8 mouse cellular contexts compared by ENCODE assay signal in the genomic region with DNA sequence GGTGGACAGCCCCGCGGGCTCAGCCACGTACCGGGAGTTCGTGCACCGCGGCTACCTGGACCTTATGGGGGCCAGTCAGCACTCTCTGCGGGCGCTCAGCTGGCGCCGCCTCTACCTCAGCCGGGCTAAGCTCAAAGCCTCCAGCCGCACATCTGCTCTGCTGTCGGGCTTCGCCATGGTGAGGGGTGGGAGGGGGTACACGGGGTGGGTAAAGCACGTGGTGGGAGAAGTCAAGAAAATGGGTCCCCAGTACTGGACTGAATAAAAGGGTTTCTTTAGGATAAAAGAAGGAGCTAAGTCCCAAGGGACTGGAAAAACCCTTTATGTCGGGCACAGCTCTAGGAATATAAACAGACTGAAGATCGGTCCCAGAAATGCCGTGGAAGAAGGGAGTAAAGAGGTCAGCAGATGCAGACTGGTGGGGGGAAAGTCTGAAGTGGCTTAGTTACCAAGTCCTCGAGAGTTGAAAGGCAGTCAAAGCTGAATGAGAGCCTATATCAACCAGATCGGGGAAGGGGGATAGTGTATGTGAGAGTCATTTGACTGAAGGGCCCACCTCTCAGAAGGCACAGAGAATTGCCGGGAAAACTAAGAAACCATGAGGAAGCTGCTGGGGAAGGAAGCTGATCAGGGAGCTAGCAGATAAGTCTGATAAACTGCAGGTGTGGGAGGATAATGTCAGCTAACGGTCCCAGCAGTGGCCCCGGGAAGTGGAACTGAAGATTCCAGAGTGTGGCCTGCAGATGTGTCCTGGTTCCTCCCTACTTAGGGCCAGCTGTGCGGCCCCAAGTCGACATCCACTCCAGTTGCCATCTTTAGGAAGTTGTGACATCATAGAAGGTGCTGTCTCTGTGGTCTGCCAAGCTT. TPM values are rescaled to one million over a fixed set of nuclear protein-coding genes. Genes with fewer than 3 reads are reported as not detected.
A peak's percentile ranks its signal among the peaks of the same experiment; 100 is the strongest.
DNase-seq lines count a peak whose midpoint lies in the region; ATAC-seq lines count a peak whose summit lies in the region.

No protein-coding gene starts in this region.

- DNase-seq in adrenal gland, postnatal 14 days = peak; percentile 18
- no peak for DNase-seq in adrenal gland, postnatal 36 days
- DNase-seq in thymus, postnatal 0 days (ENCODE audit: low spot score) = peak; percentile 45
- DNase-seq in thymus, postnatal 36 days = no peak
- DNase-seq in midbrain, embryonic 11.5 days (ENCODE audit: low spot score, missing footprints) = peak; percentile 91
- DNase-seq in right cerebral cortex, postnatal 36 days (ENCODE audit: low spot score in 2 of 2) = no peak
- no peak for DNase-seq in layer of hippocampus, postnatal 14 days (ENCODE audit: low spot score in 2 of 2)

- H3K27ac ChIP-seq in hindbrain, embryonic 16.5 days (ENCODE audit: low read depth, low read length) = peak overlapping the region; percentile 81
- H3K27ac ChIP-seq in midbrain, embryonic 11.5 days (ENCODE audit: low read depth, low read length) = peak overlapping the region; percentile 30; the same call in 1 of the 2 replicates

- ATAC-seq in hindbrain, embryonic 16.5 days = peak; percentile 22
- ATAC-seq in midbrain, embryonic 11.5 days (ENCODE audit: low FRiP score) = peak; percentile 20

- H3K4me3 ChIP-seq in hindbrain, embryonic 16.5 days (ENCODE audit: low read length) = peak overlapping the region; percentile 50
- peak overlapping the region; percentile 42 for H3K4me3 ChIP-seq in midbrain, embryonic 11.5 days (ENCODE audit: low read depth, low read length)

- H3K9me3 ChIP-seq in hindbrain, embryonic 16.5 days (ENCODE audit: control insufficient read depth, low read length) = no peaks in the 10 kb centered on the region
- no peaks in the 10 kb centered on the region for H3K9me3 ChIP-seq in midbrain, embryonic 11.5 days (ENCODE audit: control insufficient read depth, low read length)

- peaks cover 15% of the 10 kb centered on the region for H3K36me3 ChIP-seq in hindbrain, embryonic 16.5 days (ENCODE audit: control insufficient read depth, insufficient read depth, low read length)
- peaks cover 10% of the 10 kb centered on the region for H3K36me3 ChIP-seq in midbrain, embryonic 11.5 days (ENCODE audit: control insufficient read depth, insufficient read depth, low read length)

- no peaks in the 10 kb centered on the region for H3K27me3 ChIP-seq in hindbrain, embryonic 16.5 days (replicated peaks; ENCODE audit: control insufficient read depth, insufficient read depth, low read length)
- no peaks in the 10 kb centered on the region; the same call in 1 of the 2 replicates for H3K27me3 ChIP-seq in midbrain, embryonic 11.5 days (ENCODE audit: control insufficient read depth, insufficient read depth, low read length)

- H3K4me1 ChIP-seq in hindbrain, embryonic 16.5 days (ENCODE audit: control insufficient read depth, insufficient read depth, low read depth, low read length) = peaks cover 23% of the 10 kb centered on the region
- H3K4me1 ChIP-seq in midbrain, embryonic 11.5 days (ENCODE audit: control insufficient read depth, insufficient read depth, low read length) = peaks cover 23% of the 10 kb centered on the region

- H3K4me2 ChIP-seq in hindbrain, embryonic 16.5 days (ENCODE audit: low read length) = peak overlapping the region; percentile 68
- peak overlapping the region; percentile 80 for H3K4me2 ChIP-seq in midbrain, embryonic 11.5 days

- H3K9ac ChIP-seq in hindbrain, embryonic 16.5 days (ENCODE audit: low read depth, low read length) = peak overlapping the region; percentile 68
- peak overlapping the region; percentile 82 for H3K9ac ChIP-seq in midbrain, embryonic 11.5 days (ENCODE audit: low read length)

- 9% methylated on average over 27 of the region's 27 CpGs for WGBS in hindbrain, embryonic 16.5 days
- 9% methylated on average over 27 of the region's 27 CpGs for WGBS in midbrain, embryonic 11.5 days

RNA-seq across cellular contexts. Expression of gene Orai3, which starts 0.7 kb away (rescaled TPM):
- 28.1 and 28.3 TPM in 2 replicates for total RNA-seq in adrenal gland, postnatal 14 days (2021)
- total RNA-seq in adrenal gland, postnatal 36 days (2021) = 10 to 100 TPM; 27.7 to 36.3 TPM
- polyA plus RNA-seq in thymus, postnatal 0 days (2015; fragmentation: Nextera tagmentation; extraction: Ambion mirVana) = 16.1 TPM in 2 replicates
- 10.4 and 11.3 TPM in 2 replicates for polyA plus RNA-seq in hindbrain, embryonic 16.5 days (2015; fragmentation: Nextera tagmentation; extraction: Ambion mirVana)
- 6.1 and 6.3 TPM in 2 replicates for polyA plus RNA-seq in midbrain, embryonic 11.5 days (2014; fragmentation: Nextera tagmentation; extraction: Ambion mirVana)
- total RNA-seq in layer of hippocampus, postnatal 14 days (2021) = 10 to 100 TPM; 22.4 to 22.7 TPM

RNA-seq across cellular contexts. Expression of gene Setd1a, which starts 6.2 kb away (rescaled TPM):
- 37.7 and 46.2 TPM in 2 replicates for total RNA-seq in adrenal gland, postnatal 14 days (2021)
- 10 to 100 TPM; 36.0 TPM for total RNA-seq in adrenal gland, postnatal 36 days (2021)
- polyA plus RNA-seq in thymus, postnatal 0 days (2015; fragmentation: Nextera tagmentation; extraction: Ambion mirVana) = 18.2 and 21.1 TPM in 2 replicates
- polyA plus RNA-seq in hindbrain, embryonic 16.5 days (2015; fragmentation: Nextera tagmentation; extraction: Ambion mirVana) = 12.8 and 14.6 TPM in 2 replicates
- 19.0 and 22.1 TPM in 2 replicates for polyA plus RNA-seq in midbrain, embryonic 11.5 days (2014; fragmentation: Nextera tagmentation; extraction: Ambion mirVana)
- total RNA-seq in layer of hippocampus, postnatal 14 days (2021) = 10 to 100 TPM; 38.2 to 41.8 TPM

RNA-seq across cellular contexts. Expression of gene Gm49388, which starts 15.1 kb away (rescaled TPM):
- 0.38 and 0.44 TPM in 2 replicates for total RNA-seq in adrenal gland, postnatal 14 days (2021)
- total RNA-seq in adrenal gland, postnatal 36 days (2021) = 1 to 10 TPM; 4.1 to 6.6 TPM
- polyA plus RNA-seq in thymus, postnatal 0 days (2015; fragmentation: Nextera tagmentation; extraction: Ambion mirVana) = not detected in 2 replicates
- polyA plus RNA-seq in hindbrain, embryonic 16.5 days (2015; fragmentation: Nextera tagmentation; extraction: Ambion mirVana) = not detected in 2 replicates
- not detected in 2 replicates for polyA plus RNA-seq in midbrain, embryonic 11.5 days (2014; fragmentation: Nextera tagmentation; extraction: Ambion mirVana)
- 1 to 10 TPM; 4.1 to 4.7 TPM for total RNA-seq in layer of hippocampus, postnatal 14 days (2021)

RNA-seq across cellular contexts. Expression of gene Fbxl19, which starts 25.9 kb away (rescaled TPM):
- total RNA-seq in adrenal gland, postnatal 14 days (2021) = 12.8 and 14.5 TPM in 2 replicates
- 10 to 100 TPM; 13.1 to 13.7 TPM for total RNA-seq in adrenal gland, postnatal 36 days (2021)
- polyA plus RNA-seq in thymus, postnatal 0 days (2015; fragmentation: Nextera tagmentation; extraction: Ambion mirVana) = 1.6 and 1.7 TPM in 2 replicates
- polyA plus RNA-seq in hindbrain, embryonic 16.5 days (2015; fragmentation: Nextera tagmentation; extraction: Ambion mirVana) = 6.8 TPM in 2 replicates
- 8.3 and 9.3 TPM in 2 replicates for polyA plus RNA-seq in midbrain, embryonic 11.5 days (2014; fragmentation: Nextera tagmentation; extraction: Ambion mirVana)
- total RNA-seq in layer of hippocampus, postnatal 14 days (2021) = 10 to 100 TPM; 73.0 to 73.5 TPM

RNA-seq across cellular contexts. Expression of gene Hsd3b7, which starts 30.1 kb away (rescaled TPM):
- 38.0 and 69.3 TPM in 2 replicates for total RNA-seq in adrenal gland, postnatal 14 days (2021)
- 10 to 100 TPM; 30.0 to 53.3 TPM for total RNA-seq in adrenal gland, postnatal 36 days (2021)
- polyA plus RNA-seq in thymus, postnatal 0 days (2015; fragmentation: Nextera tagmentation; extraction: Ambion mirVana) = 8.7 and 10.4 TPM in 2 replicates
- polyA plus RNA-seq in hindbrain, embryonic 16.5 days (2015; fragmentation: Nextera tagmentation; extraction: Ambion mirVana) = 11.9 and 12.1 TPM in 2 replicates
- polyA plus RNA-seq in midbrain, embryonic 11.5 days (2014; fragmentation: Nextera tagmentation; extraction: Ambion mirVana) = 7.9 and 8.2 TPM in 2 replicates
- 1 to 10 TPM; 5.9 to 6.6 TPM for total RNA-seq in layer of hippocampus, postnatal 14 days (2021)

Comparison
In these comparisons a context has a peak if more than half of its experiments do, and no peak if none do; other contexts are left out.
1. DNase-seq: peak in adrenal gland, postnatal 14 days (single experiment), thymus, postnatal 0 days (single experiment) and midbrain, embryonic 11.5 days (single experiment); none in adrenal gland, postnatal 36 days (0 of 2), thymus, postnatal 36 days (0 of 2), right cerebral cortex, postnatal 36 days (0 of 2) and layer of hippocampus, postnatal 14 days (0 of 2).